Mouse (Mus musculus) neural tube, embryonic 14.5 days (tissue): ENCODE data around the gene Stra6l. TPM values are rescaled to one million over a fixed set of nuclear protein-coding genes. Genes with fewer than 3 reads are reported as not detected.
A peak's percentile ranks its signal among the peaks of the same experiment; 100 is the strongest.

Experiments used
- ATAC-seq: fragments of 200-750 bp; cut with Nextera tagmentation; 2 replicates; pipeline ENCODE4 v1.8.0; 2017; ENCODE audit warnings: low read depth, mild to moderate bottlenecking, moderate TSS enrichment, moderate library complexity
- H3K27ac ChIP-seq: fragments of 300-500 bp; sonication (generic); 2 replicates; pipeline ENCODE4 v1.5.1; 2014; ENCODE audit warnings: low read depth, mild to moderate bottlenecking, control low read depth, low read length, moderate library complexity, mixed read lengths
- H3K27me3 ChIP-seq: fragments of 300-500 bp; sonication (generic); 2 replicates; pipeline ENCODE4 v1.6.1; 2014; ENCODE audit warnings: low read length; ENCODE audit not compliant: control insufficient read depth, insufficient read depth
- H3K36me3 ChIP-seq: fragments of 300-500 bp; sonication (generic); 2 replicates; pipeline ENCODE4 v1.6.1; 2014; ENCODE audit warnings: low read length, mixed read lengths; ENCODE audit not compliant: control insufficient read depth, insufficient read depth
- H3K4me1 ChIP-seq: fragments of 300-500 bp; sonication (generic); 2 replicates; pipeline ENCODE4 v1.6.1; 2014; ENCODE audit warnings: low read length; ENCODE audit not compliant: control insufficient read depth, insufficient read depth
- H3K4me2 ChIP-seq: fragments of 300-500 bp; sonication (generic); 2 replicates; pipeline ENCODE4 v1.6.1; 2014; ENCODE audit warnings: mild to moderate bottlenecking, low read depth, low read length, control low read depth
- H3K4me3 ChIP-seq: fragments of 300-500 bp; sonication (generic); 2 replicates; pipeline ENCODE4 v1.5.1; 2014; ENCODE audit warnings: low read depth, low read length, control low read depth, mixed read lengths
- H3K9ac ChIP-seq: fragments of 300-500 bp; sonication (generic); replicated peaks from 2 replicates; pipeline ENCODE4 v1.6.1; 2014; ENCODE audit warnings: low read depth, mild to moderate bottlenecking, control low read depth, low read length, mixed read lengths
- H3K9me3 ChIP-seq: fragments of 300-500 bp; sonication (generic); 2 replicates; pipeline ENCODE4 v1.6.1; 2016; ENCODE audit warnings: low read length; ENCODE audit not compliant: control insufficient read depth
- WGBS: fragments of 180-500 bp; shearing (Covaris S2); extraction: QIAGEN DNeasy Blood & Tissue Kit; methylation state at CpG from one replicate; pipeline ENCODE4 v1.1.7; 2014; 5-methylcytosine and 5-hydroxymethylcytosine counted together
- polyA plus RNA-seq: library from polyadenylated mRNA; unstranded; fragments of >200 nt; fragmentation: Nextera tagmentation; extraction: Ambion mirVana; gene quantifications from 2 replicates; pipeline ENCODE4 v1.2.1, GENCODE M21; 2014

The Stra6l gene
- 0.62 and 0.72 TPM in 2 replicates for polyA plus RNA-seq

DNA sequence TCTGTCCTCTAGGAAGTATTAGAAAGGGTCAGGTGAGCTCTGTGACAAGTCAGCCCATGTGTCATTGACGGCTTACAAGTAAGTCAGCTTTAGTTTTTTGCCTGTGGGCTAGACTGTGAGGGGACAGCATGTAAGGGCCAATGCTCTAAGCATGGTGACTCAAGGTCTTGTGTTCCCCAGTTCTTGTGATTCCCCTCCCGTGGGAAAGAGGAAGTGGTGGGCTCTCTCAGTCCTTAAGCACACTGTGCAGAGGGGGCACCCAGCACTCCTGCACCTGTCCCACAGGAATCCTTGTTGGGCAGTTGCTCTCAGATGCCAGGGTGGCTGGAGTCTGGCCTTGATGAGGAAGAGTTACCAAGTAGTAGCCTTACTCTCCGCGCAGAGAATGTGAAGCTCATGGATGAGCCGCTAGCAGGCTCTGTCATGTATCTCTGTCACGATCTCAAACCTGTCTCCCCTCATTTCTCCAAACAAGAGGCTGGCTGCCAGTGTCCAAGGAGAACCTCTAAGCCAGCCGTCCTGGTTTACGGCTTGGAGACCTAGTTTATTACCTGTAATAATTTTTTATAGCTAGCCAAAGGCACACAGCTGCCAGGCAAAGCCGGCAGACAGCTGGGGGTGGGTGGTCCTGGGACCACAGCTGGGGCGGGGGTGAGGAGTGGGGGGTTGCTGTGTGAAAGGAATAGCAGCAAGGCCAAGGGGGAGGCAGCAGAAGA is at the start of gene Stra6l:
Stra6l (plus strand) TSS at position 556 of the 716 bp plus-strand sequence.
- ATAC-seq, result no peak
- 18% methylated on average over 10 of the region's 10 CpGs for WGBS

DNA sequence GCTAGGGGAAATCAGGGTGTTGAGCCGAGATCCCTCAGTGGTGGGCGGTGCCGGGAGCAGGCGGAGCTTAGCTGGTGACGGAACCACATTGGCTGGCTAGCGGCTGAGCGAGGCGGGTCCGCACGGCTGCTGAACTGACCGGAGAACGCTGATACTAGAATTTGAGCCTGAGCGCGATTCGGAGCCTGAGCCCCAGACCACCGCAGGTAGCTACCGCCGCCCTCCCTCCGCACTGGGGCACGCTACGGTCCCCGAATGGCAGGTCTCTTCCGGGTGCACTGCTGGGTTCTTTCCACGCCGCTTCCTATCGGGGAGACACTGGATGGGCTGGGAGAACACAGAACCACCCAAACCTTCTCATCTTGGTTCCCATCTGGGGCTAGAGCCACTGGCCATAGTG is 49.5 kb upstream of the Stra6l start, which contains the start of gene Aldh1b1:
Aldh1b1 (plus strand) TSS at position 59 of the 400 bp plus-strand sequence.
- peak within 1 kb of the TSS; percentile 48; the same call in 1 of the 2 replicates for H3K27ac ChIP-seq
- under 1% methylated on average over 26 of the region's 26 CpGs for WGBS

More for the DNA sequence above, at the start of gene Stra6l:
- H3K27ac ChIP-seq, result peak within 1 kb of the TSS; percentile 10; the same call in 1 of the 2 replicates
- no peaks in the 10 kb centered on the region for H3K4me1 ChIP-seq
- no peaks in the 10 kb centered on the region for H3K9me3 ChIP-seq
- H3K9ac ChIP-seq, result no peak within 1 kb of the TSS
- H3K36me3 ChIP-seq, result no peaks in the 10 kb centered on the region
- no peaks in the 10 kb centered on the region for H3K27me3 ChIP-seq
- H3K4me3 ChIP-seq, result no peak within 1 kb of the TSS
- H3K4me2 ChIP-seq, result no peak within 1 kb of the TSS

DNA sequence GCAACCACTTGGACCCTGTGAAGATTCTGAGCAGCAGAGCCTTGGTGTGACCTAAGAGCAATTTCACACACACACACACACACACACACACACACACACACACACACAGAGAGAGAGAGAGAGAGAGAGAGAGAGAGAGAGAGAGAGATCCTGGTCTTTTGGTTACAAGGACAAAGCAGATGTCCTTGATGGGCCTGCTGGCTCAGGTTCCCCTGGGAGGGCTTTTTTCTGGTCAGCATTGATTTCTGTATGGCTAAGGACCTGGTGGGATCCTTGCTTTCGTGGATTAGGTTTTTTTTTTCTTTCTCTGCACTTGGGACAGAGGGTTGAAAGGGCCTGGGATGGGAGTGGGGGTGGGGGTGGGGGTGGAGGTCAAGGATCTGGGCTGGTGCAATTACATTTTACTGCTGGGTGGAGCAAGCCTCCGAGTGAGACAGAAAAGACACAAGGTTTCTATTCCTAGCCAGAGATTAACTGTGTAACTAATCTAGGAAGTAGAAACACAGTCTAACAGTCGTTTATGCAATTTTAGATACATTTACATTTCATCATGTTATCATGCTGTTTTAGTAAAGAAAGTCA is 48.4 kb upstream of the Stra6l start:
- Histone ChIP-seq H3K4me3 (no peak overlapping the region), H3K27me3 (no peaks in the 10 kb centered on the region), H3K27ac (no peak overlapping the region), H3K4me1 (peaks cover 9% of the 10 kb centered on the region; the same call in 1 of the 2 replicates), H3K9ac (no peak overlapping the region), H3K36me3 (0 out of 2 replicates have a peak, but pooled peaks cover 3% of the 10 kb centered on the region), H3K4me2 (no peak overlapping the region), H3K9me3 (no peaks in the 10 kb centered on the region)
- no peak for ATAC-seq
- WGBS, result 19% methylated on average over 3 of the region's 3 CpGs

More for the DNA sequence above, 49.5 kb upstream of the Stra6l start, which contains the start of gene Aldh1b1:
- no peaks in the 10 kb centered on the region for H3K27me3 ChIP-seq
- peaks cover 9% of the 10 kb centered on the region; the same call in 1 of the 2 replicates for H3K4me1 ChIP-seq
- H3K36me3 ChIP-seq, result 0 out of 2 replicates have a peak, but pooled peaks cover 3% of the 10 kb centered on the region
- ATAC-seq, result peak; percentile 85
- no peaks in the 10 kb centered on the region for H3K9me3 ChIP-seq
- peak within 1 kb of the TSS; percentile 63 for H3K9ac ChIP-seq
- peak within 1 kb of the TSS; percentile 76 for H3K4me2 ChIP-seq
- peak within 1 kb of the TSS; percentile 45 for H3K4me3 ChIP-seq

DNA sequence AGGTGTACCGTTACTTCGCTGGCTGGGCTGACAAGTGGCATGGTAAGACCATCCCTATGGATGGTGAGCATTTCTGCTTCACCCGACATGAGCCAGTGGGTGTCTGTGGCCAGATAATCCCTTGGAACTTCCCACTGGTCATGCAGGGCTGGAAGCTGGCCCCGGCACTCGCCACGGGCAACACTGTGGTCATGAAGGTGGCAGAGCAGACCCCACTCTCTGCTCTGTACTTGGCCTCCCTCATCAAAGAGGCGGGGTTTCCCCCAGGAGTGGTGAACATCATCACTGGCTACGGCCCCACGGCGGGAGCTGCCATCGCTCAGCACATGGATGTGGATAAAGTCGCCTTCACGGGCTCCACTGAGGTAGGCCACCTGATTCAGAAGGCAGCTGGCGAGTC is 45.6 kb upstream of the Stra6l start:
- peaks cover 3% of the 10 kb centered on the region; the same call in 1 of the 2 replicates for H3K4me1 ChIP-seq
- WGBS, result 91% methylated on average over 14 of the region's 14 CpGs
- H3K4me3 ChIP-seq, result no peak overlapping the region
- H3K9ac ChIP-seq, result no peak overlapping the region
- no peak for ATAC-seq
- H3K36me3 ChIP-seq, result 0 out of 2 replicates have a peak, but pooled peaks cover 3% of the 10 kb centered on the region
- no peaks in the 10 kb centered on the region for H3K27me3 ChIP-seq
- H3K27ac ChIP-seq, result no peak overlapping the region
- H3K9me3 ChIP-seq, result no peaks in the 10 kb centered on the region
- H3K4me2 ChIP-seq, result no peak overlapping the region

DNA sequence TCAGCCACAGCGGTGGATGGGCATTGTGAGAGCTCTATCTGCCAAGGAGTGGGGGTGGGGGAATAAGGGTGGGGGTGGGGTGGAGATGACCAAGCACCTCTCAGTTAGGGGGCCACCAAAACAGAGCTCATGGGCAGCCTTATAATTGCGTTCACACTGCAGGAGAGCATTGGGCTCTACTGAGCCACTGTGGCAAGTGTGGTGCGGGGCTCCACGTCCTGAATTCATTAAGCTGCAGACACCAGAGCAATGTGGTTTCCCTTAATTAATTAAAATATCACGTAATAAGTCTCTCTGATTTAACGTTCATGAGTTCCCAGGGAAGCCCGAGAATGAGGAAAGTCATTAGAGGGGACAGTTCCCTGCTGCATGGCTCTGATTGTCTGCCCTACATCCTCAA is 40.4 kb upstream of the Stra6l start:
- Histone ChIP-seq H3K9ac (no peak overlapping the region), H3K4me2 (no peak overlapping the region), H3K4me1 (no peaks in the 10 kb centered on the region), H3K4me3 (no peak overlapping the region), H3K9me3 (no peaks in the 10 kb centered on the region), H3K36me3 (peaks cover 5% of the 10 kb centered on the region; the same call in 1 of the 2 replicates), H3K27ac (no peak overlapping the region), H3K27me3 (no peaks in the 10 kb centered on the region)
- WGBS, result 31% methylated on average over 7 of the region's 7 CpGs
- peak; percentile 62 for ATAC-seq

DNA sequence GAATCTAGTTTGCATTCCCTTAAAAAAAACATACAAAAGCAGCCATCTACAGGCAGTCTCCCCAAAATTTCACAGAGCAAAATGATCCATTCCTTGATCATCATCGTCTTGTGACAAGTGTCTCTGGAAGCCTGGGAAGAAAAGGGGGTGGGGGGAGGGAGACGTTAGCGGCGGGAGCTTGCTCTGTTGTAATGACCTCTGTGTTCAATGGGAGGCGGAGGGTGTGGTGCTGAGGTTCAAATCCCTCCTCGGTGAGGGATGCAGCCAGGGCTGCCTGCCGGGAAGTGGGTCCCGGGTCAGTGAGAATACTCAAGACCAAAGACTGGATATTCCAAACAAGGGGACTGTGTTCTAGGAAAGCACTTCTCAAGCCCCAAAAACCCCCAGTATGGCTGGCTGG is 37.2 kb upstream of the Stra6l start:
- WGBS, result 20% methylated on average over 8 of the region's 8 CpGs
- ATAC-seq, result no peak
- H3K36me3 ChIP-seq, result peaks cover 3% of the 10 kb centered on the region; the same call in 1 of the 2 replicates
- no peak overlapping the region for H3K27ac ChIP-seq
- no peaks in the 10 kb centered on the region for H3K9me3 ChIP-seq
- H3K27me3 ChIP-seq, result no peaks in the 10 kb centered on the region
- no peak overlapping the region for H3K9ac ChIP-seq
- H3K4me3 ChIP-seq, result no peak overlapping the region
- H3K4me2 ChIP-seq, result no peak overlapping the region
- no peaks in the 10 kb centered on the region for H3K4me1 ChIP-seq

DNA sequence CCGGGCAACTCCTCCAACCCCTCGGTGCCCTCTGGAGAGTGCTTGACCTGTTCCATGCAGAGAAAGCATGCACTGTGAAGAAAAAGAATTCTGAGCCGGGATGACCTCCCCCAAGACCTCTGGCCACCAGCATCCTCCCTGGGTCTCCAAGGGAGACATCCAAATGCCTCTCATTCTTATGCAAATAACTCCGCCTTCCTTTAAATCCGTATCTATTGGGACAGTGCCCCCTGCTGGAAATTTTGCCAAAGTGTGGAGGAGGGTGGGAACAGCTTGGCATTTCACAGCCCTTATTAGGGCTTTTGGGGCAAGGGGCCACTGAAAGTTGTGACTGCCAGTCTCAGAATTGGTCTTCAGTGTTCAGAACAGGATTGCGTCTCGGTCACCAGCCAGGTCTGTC is 32.9 kb upstream of the Stra6l start:
- no peak overlapping the region for H3K4me3 ChIP-seq
- 30% methylated on average over 7 of the region's 7 CpGs for WGBS
- H3K27ac ChIP-seq, result no peak overlapping the region

DNA sequence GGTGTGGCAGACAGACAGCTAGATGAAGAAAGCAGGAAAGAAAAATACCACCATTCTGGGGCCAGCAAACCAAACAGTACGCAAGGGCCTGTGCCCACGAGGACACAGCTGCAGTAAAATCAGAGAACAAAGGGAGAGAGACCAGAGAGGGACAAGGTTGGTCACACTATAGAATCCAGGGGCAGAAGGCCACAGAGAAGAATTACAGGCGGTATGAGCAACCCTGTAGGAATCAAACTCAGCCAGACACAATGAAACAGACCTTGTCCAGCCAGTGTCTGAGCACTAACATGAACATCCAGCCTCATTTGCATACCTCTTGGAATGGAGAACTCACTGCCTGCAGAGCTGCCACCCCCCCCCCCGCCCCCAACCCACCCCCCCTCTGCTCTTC is 29.7 kb upstream of the Stra6l start:
- no peak for ATAC-seq
- H3K4me3 ChIP-seq, result no peak overlapping the region
- H3K9me3 ChIP-seq, result no peaks in the 10 kb centered on the region
- H3K4me1 ChIP-seq, result peaks cover 31% of the 10 kb centered on the region
- peak overlapping the region; percentile 84 for H3K27ac ChIP-seq
- H3K9ac ChIP-seq, result peak overlapping the region; percentile 13
- no peaks in the 10 kb centered on the region for H3K27me3 ChIP-seq
- WGBS, result 3% methylated on average over 4 of the region's 4 CpGs
- no peaks in the 10 kb centered on the region for H3K36me3 ChIP-seq
- H3K4me2 ChIP-seq, result peak overlapping the region; percentile 46

More for the DNA sequence above, 32.9 kb upstream of the Stra6l start:
- no peaks in the 10 kb centered on the region for H3K27me3 ChIP-seq
- ATAC-seq, result no peak
- no peak overlapping the region for H3K9ac ChIP-seq
- no peaks in the 10 kb centered on the region for H3K9me3 ChIP-seq
- H3K36me3 ChIP-seq, result peaks cover 3% of the 10 kb centered on the region; the same call in 1 of the 2 replicates
- no peak overlapping the region for H3K4me2 ChIP-seq
- H3K4me1 ChIP-seq, result peaks cover 23% of the 10 kb centered on the region
